Mouse (Mus musculus) layer of hippocampus, postnatal 25 days (tissue): ENCODE data around the gene Diaph3. TPM values are rescaled to one million over a fixed set of nuclear protein-coding genes. Genes with fewer than 3 reads are reported as not detected.

Experiments used
- DNase-seq, 2 experiments: peaks; one replicate each; pipeline ENCODE4 v3.0.0; 2022; ENCODE audit warnings: mixed read lengths in 2 of 2, low spot score in 1 of 2; ENCODE audit errors: extremely low spot score in 1 of 2
- microRNA-seq, 2 experiments: library from miRNA; unstranded; fragments of <30 nt; microRNA quantifications; one replicate each; pipeline ENCODE4 v1.2.0; 2021
- total RNA-seq, 2 experiments: library from RNA; stranded (reverse); gene quantifications; 2 replicates each; pipeline ENCODE4 v1.2.3; 2021

Diaph3 gene
- total RNA-seq, 2 experiments from 2014 or later: 4.6 to 4.9 TPM

- DNase-seq: no peak
Observed at GRCm38 (mm10) chr14:86678179-86678780, 462.8 kb downstream of the Diaph3 start.

- DNase-seq: no peak
Observed at GRCm38 (mm10) chr14:86677015-86677414, 464.0 kb downstream of the Diaph3 start.

- no peak for DNase-seq
Observed at GRCm38 (mm10) chr14:86675314-86675713, 465.7 kb downstream of the Diaph3 start.

GRCm38 (mm10) chr14:86662846-86663245, 478.2 kb downstream of the Diaph3 start:
- no peak for DNase-seq

GRCm38 (mm10) chr14:86660556-86660955, 480.5 kb downstream of the Diaph3 start:
- no peak for DNase-seq

GRCm38 (mm10) chr14:86656262-86656661, 484.8 kb downstream of the Diaph3 start:
- DNase-seq: no peak

GRCm38 (mm10) chr14:86646499-86647120, 494.4 kb downstream of the Diaph3 start:
- DNase-seq: no peak

GRCm38 (mm10) chr14:86642831-86643241, 498.2 kb downstream of the Diaph3 start:
- no peak for DNase-seq

GRCm38 (mm10) chr14:86641839-86642238, 499.2 kb downstream of the Diaph3 start:
- no peak for DNase-seq

GRCm38 (mm10) chr14:86640086-86640485, 500.9 kb downstream of the Diaph3 start:
- no peak for DNase-seq

GRCm38 (mm10) chr14:86635594-86636140, 505.4 kb downstream of the Diaph3 start:
- DNase-seq: no peak

- DNase-seq: no peak
Observed at GRCm38 (mm10) chr14:86635052-86635451, 506.0 kb downstream of the Diaph3 start.

GRCm38 (mm10) chr14:86633799-86634198, 507.2 kb downstream of the Diaph3 start:
- no peak for DNase-seq

GRCm38 (mm10) chr14:86624816-86625425, 516.1 kb downstream of the Diaph3 start:
- DNase-seq: no peak

GRCm38 (mm10) chr14:86619637-86620036, 521.4 kb downstream of the Diaph3 start:
- DNase-seq: no peak

Small RNA genes lying within 50 kb of the gene (microRNA-seq; reads per million reads assigned to microRNA genes)
- 0 reads per million in 2 experiments for gene Gm23438
